Mouse (Mus musculus): ENCODE measurements around the gene Tuba4a.

DNA sequence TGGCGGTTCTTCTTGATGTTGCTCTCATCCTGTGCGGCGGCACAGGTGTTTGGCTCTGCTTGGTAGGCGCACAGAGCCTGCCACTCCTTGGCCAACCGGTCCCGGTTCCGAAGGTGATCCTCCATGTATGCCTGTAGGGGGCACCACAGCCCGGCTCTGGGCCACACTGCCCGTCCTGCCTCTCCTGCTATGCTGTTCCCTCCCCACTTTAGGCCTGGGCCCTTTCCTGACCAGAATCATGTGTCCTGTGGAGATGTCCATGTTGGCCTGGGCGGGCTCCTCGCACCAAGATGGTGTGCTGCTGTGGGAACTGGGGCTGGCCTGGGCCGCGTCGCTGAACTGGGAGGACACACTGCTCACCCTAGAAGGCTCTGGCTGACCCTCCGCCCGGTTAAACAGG is 33.4 kb upstream of the Tuba4a start:
- TF ChIP-seq CTCF (conservative IDR thresholded peaks at IDR 0.05; ENCODE audit: low read length) (peak; percentile 35), POU5F1 (IDR thresholded peaks at IDR 0.05; ENCODE audit: borderline replicate concordance, low read length) (no peak), NANOG (IDR thresholded peaks at IDR 0.05; ENCODE audit: borderline replicate concordance, low read length) (no peak)

Data from E14TG2a.4 (cell line).